Mouse (Mus musculus): ENCODE results near the gene Uqcrfs1.

Gene Uqcrfs1

DNA sequence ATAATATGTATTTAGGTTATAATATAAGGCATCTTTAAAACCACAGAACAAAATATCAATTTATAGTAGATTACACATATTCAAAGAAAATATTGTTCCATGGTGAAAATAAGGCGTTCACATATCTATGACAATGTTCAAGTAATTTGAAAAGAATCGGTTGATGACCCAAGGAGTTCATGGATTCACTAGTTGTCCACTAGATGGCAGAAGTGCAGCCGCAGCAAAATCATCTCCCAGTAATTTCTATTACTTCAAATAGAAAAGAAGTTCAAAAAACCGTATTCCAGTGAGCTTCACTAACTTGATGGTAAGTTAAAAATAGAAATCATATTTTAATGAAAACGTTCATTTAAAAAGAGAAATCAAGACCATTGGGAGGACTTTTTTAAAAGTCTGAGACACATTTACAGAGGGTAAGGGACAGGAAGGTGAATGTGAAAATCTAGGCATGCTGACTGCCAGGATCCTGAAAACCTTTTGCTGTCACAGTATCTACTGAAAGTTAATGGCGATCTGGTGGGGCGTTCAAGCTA, 43.2 kb downstream of the Uqcrfs1 start:
- DNase-seq (ENCODE audit: low read depth, low spot score): peak; percentile 35
